Mouse (Mus musculus) heart, postnatal 10 days (tissue): ENCODE data around the gene Pon3. TPM values are rescaled to one million over a fixed set of nuclear protein-coding genes. Genes with fewer than 3 reads are reported as not detected.
A peak's percentile ranks its signal among the peaks of the same experiment; 100 is the strongest.
"Not testable (repeated sequence)": the region's sequence is repeated elsewhere in the genome, so short reads cannot be mapped to it uniquely, and the experiment has no call there.

Experiments used
- DNase-seq, 2 experiments: peaks; one replicate each; pipeline ENCODE4 v3.0.0; 2021
- intact Hi-C: fragments of 180-260 bp; cut with DNase I; formaldehyde crosslinking; loops from one replicate; pipeline ENCODE4 v1.15.1; 2025
- total RNA-seq, 2 experiments: library from RNA; stranded (reverse); gene quantifications; 2 replicates each; pipeline ENCODE4 v1.2.3; 2021

Gene Pon3
- total RNA-seq, 2 experiments from 2014 or later: 26.1 to 28.3 TPM

DNA sequence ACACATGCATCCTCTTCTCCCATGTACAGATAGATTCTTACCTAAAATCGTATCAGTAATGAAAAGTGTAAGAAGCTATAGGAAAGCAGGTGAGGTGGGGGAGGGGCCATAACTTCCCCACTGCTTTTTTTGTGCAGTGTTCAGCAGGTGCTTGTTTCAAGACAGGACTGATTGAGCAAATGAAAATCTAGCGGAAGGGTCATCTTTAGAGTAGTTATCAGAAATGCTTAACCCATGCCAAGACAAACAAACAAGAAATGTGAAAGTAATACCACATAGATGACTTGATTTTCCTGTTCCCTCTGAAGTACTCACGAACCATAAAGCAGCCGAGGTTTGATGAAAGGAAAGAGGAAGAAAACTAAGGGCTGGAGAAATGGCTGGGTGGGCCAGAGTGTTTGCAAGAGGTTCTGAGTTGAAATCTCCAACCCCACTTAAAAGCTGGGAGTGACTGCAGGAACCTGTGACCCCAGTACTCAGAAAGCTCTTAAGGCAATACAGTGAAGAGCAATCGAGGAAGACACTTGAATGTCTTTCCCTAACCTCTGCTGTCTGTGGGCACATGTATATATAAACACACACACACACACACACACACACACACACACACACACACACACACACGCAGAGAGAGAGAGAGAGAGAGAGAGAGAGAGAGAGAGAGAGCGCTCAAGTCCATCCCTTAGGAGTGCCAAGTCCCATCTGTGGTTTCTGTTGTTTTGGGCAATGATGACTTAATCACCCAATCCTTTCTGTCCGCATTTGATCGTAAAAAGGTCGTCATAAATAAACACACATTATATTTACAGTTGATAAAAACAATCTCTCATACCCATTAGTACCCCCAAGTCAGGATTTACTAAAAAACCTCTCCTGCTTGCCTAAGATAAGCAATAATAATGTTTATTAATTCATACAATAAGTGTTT is 6.5 kb upstream of the Pon3 start:
- intact Hi-C loops: no loop called here
- no peak for DNase-seq

DNA sequence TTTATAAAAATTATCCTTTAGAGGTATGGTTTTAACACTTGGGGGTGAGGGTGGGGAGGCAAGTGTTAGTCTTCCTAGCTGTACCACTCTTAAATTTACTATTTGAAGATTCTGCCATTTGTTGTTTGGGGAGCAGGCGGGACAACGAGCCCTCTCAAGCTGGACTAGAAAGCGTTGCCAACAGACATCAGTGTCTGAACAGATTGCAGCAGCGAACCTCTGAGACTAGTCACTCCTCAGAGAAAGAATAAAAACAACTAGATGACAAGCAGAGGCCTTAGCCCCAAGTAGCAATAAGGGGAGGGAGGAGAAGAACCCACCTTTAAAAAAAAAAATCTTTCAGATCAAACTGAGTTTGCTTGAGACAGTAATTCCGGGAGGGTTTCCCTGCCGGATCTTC is 795 bp downstream of the Pon3 start:
- DNase-seq: peak; percentile 20 to 21
- intact Hi-C loops: loop anchor here (5.0 kb wide), 2 partner anchors 42 to 127 kb away; partner anchors contain the start of genes Asb4 and Pon2

DNA sequence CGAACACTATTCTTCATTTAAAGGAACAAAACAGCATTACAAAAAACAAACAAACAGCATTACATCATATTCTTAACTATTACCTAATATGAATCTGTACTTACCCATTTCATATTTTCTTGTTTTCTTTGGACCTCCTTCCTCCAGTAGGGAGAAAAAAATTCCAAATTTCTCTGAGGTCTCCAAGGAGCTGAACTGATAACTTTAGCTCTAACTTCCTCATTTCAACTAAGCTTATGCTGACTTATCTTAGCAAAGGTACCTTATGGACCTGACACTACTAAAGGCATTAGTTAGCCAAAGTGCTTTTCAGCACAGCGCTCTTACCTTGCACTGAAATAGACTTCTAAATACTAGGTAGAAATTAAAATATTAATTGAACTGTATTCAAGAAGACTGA is 1.2 kb downstream of the Pon3 start:
- intact Hi-C loops: loop anchor here (5.0 kb wide), 2 partner anchors 42 to 127 kb away; partner anchors contain the start of genes Asb4 and Pon2
- DNase-seq: no peak

DNA sequence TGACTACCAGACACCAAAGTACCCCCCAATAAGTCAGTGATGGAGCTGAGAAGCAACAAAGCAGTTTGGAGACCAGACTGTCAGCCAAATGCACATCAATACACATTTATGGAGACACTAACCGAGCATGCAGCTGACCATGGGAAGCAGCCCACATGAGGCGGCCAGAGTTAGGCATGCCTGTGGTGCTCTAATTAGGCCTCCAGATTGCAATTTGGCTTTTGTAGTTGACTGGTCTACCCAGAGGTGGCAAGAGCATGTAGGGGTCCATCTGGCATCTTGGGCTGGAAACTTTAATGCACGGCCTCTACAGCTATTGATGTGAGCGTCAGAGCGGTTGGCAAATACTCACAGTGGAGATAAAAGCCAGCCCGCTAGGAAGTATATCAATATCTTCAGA is 10.2 kb downstream of the Pon3 start:
- intact Hi-C loops: no loop called here

DNA sequence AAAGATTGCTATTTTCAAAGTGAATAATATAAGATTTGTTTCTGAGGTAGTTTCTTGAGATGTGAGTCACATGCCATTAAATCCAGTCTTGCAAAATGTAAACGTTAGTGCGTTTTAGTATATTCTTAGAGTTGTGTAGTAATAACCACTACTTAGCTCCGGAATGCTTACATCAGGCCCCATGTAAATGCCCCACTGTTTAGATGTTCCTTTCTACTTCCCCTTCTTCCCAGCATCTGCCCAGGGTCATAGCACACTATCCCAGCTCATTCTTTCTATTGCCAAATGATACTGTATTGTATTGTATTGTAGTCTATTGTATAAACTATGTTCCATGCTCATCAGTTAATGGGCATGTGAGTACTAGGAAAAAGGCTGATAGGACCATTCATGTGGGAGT is 17.3 kb downstream of the Pon3 start:
- DNase-seq: no peak
- intact Hi-C loops: no loop called here

More for the DNA sequence above, 10.2 kb downstream of the Pon3 start:
- DNase-seq: no peak

DNA sequence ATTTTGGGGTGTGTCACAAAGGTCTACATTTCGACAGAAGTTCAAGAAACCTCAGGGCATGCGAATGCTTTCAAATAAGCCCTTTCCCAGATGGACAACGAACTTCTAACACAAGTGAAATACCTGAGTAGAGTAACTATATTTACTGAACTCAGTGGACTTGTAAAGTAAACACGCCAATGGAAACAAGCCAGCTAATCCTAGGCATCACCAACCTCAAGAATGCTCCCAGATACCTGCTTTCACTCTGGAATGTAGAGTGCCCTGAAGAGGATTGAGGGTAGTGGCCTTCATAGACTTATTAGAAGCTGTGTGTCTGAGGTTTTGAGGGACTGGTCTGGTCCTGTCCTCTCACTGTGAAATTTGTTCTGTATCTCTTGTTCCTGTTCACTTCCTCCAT is 18.6 kb downstream of the Pon3 start:
- intact Hi-C loops: no loop called here
- no peak for DNase-seq

- DNase-seq: no peak
- intact Hi-C loops: no loop called here
These were observed 19.2 kb downstream of the Pon3 start for GRCm38 (mm10) chr6:5236843-5237371.

GRCm38 (mm10) chr6:5234563-5234962 is 21.5 kb downstream of the Pon3 start:
- intact Hi-C loops: no loop called here
- DNase-seq: no peak

- no peak for DNase-seq
- intact Hi-C loops: no loop called here
These were observed 22.3 kb downstream of the Pon3 start for GRCm38 (mm10) chr6:5233812-5234211.

GRCm38 (mm10) chr6:5232022-5232421 is 24.1 kb downstream of the Pon3 start:
- DNase-seq: no peak
- intact Hi-C loops: no loop called here

DNA sequence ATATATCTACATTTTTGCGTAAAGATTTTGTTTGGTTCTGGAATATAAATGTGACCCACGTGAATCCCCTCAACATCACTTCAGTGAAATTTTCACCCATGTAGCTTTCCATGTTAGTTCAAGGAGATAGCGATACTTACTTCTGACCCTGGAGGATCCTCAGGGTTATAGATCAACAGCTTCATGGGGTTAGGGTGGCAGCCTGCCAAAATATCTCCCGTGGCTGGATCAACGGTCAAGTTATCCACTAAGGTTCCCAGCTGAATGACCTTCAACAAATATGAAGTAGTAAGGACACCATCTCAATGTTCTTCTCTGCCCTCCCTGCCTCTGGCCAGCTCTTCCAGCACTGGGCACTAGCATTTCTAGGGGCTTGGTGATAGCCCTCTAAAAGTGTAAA is 25.8 kb downstream of the Pon3 start:
- no peak for DNase-seq
- intact Hi-C loops: no loop called here

DNA sequence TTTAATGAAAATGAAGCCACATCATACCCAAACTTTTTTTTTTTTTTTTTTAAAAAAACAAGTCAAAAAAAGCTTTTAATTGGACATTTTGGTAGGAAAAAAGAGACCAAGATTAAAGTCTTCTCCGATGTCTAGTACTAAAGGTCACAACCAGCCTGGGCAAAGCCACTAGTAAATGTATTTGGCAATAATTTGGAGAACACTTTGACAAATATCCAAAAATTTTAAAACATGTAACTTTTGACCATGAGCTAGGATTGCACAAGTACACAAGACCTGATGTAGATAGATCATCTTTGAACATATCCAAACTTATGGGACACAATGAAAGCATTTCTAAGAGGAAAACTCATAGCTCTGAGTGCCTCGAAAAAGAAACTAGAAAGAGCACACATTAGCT is 32.5 kb downstream of the Pon3 start:
- not testable (repeated sequence) for DNase-seq

GRCm38 (mm10) chr6:5222080-5222479 is 34.0 kb downstream of the Pon3 start:
- DNase-seq: no peak
- intact Hi-C loops: no loop called here

More for the DNA sequence above, 32.5 kb downstream of the Pon3 start:
- intact Hi-C loops: not testable (repeated sequence)

- intact Hi-C loops: no loop called here
- DNase-seq: no peak
These were observed 37.9 kb downstream of the Pon3 start for GRCm38 (mm10) chr6:5218190-5218589.

GRCm38 (mm10) chr6:5207817-5208216 is 48.3 kb downstream of the Pon3 start:
- DNase-seq: no peak
- intact Hi-C loops: no loop called here

DNA sequence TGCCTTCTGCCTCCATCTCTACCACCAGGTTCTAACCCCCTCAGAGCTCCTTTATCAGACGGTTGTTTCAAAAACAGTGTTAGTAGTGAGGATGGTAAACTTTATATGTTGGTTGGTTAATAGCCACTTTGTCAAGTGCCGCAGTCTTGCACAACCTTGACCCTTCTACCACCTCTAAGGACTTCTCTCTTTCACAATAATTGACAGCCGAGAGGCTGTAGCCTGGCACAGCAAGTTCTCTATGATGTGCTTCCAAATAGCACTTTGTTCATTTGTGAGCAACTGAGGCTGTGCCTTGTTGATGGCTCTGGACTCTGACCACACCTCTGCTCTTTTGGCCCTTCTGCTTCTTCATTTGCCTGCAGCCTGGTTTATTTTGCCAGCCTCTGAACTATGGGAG is 56.2 kb downstream of the Pon3 start:
- intact Hi-C loops: no loop called here

GRCm38 (mm10) chr6:5199376-5199905 is 56.6 kb downstream of the Pon3 start:
- DNase-seq: no peak
- intact Hi-C loops: no loop called here

More for the DNA sequence above, 56.2 kb downstream of the Pon3 start:
- no peak for DNase-seq

GRCm38 (mm10) chr6:5198590-5198989 is 57.5 kb downstream of the Pon3 start:
- intact Hi-C loops: no loop called here
- DNase-seq: no peak

DNA sequence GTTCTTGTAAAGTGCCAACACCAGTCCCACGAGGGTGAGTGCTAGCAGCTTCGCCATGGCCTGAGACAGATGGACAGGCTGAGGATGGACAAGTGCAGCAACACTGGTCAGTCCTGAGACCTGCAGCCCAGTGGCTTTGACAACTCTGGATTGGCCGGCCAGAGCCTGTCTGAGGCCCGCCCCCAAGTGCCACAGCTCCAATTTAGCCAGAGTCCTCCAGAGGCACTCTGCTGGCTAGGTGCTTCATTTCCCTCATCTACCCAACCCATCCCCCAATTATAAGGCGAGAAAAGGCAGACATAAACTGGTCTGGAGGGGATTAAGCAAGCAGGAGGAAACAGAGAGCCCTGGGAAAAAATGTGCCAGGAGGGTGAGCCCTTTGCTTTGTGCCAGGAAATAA is 62.4 kb downstream of the Pon3 start, which contains the start of gene Pon1:
Gene Pon1, minus strand, starts transcription at position 254 of the 400 bp plus-strand sequence.
- intact Hi-C loops: no loop called here
- DNase-seq: no peak

GRCm38 (mm10) chr6:5190761-5191160 is 65.3 kb downstream of the Pon3 start:
- intact Hi-C loops: no loop called here

DNA sequence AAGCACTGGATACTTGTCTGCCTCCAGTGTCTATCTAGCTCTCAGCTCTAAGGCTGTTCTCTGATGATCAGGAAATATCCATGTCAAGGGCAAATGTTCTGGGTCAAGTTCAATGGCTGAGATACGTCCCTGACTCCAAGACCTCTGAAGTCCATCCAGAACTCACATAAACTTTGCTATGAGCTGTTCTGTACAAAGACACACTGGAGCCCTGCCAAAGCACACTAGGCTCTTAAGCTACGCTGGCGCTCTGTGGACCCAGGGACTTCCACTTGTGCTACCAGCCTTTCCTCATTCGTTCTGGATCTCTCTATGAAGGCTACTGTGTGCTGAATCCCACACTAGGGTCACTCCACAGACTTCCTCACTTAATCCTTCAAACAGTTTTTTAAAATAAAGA is 66.6 kb downstream of the Pon3 start:
- intact Hi-C loops: no loop called here
- peak; percentile 16 to 32 for DNase-seq

More at GRCm38 (mm10) chr6:5190761-5191160, 65.3 kb downstream of the Pon3 start:
- DNase-seq: no peak

DNA sequence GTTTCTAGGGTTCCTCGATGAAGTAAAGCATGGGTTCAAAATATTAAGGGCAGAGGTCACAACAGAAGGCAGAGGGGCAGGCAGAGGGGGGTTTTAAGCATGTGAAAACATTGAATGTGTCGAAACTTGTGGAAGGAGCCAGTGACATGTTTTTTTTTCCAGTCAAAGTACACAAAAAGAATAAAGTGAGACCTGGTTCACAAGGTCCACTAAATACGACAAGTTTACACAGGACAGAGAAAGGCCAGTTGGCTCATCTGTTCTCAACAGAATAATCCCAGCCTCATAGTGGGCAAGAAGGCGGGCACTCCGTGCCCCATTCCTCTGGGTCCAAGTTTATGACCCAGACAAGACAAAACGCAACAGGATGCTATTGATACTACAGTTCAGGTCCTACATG is 67.1 kb downstream of the Pon3 start:
- intact Hi-C loops: no loop called here
- no peak for DNase-seq
